In the genomic region with DNA sequence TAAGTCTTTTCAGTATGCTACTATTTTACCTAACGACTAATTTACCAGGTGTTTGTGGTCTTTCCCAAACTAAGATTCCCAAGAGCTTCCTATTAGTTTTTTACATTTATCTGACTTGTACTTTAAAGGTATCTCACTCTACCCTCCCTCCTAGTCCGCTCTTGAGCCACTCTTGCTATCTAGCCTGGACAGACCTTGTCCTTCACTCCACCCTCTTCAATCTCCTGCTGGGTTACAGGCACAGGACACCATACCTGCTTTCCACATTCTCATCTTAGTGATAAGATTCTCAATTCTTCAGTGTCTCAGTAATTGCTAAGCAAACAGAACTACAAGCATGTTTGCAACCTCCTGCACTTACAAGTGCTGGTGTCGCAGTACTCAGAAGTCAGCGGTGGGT, we compare ENCODE assay signal across 24 mouse cellular contexts. TPM values are rescaled to one million over a fixed set of nuclear protein-coding genes. Genes with fewer than 3 reads are reported as not detected.
"Had no signal": no experiment of that assay in that cellular context is flagged by ENCODE, and none has a peak within 500 bp of the region (broad histone marks: within the 10 kb centered on the region; RNA-seq: fewer than 3 reads in every experiment).

No protein-coding gene starts in this region.

- H3K9me3 ChIP-seq: megakaryocyte, embryonic 14.5 days; midbrain, embryonic 13.5 days; midbrain, embryonic 15.5 days; neural tube, embryonic 13.5 days; neural tube, embryonic 15.5 days had no signal

- H3K27me3 ChIP-seq: megakaryocyte, embryonic 14.5 days; midbrain, embryonic 13.5 days; midbrain, embryonic 15.5 days; neural tube, embryonic 13.5 days; neural tube, embryonic 15.5 days had no signal

- H3K27ac ChIP-seq: macrophage; midbrain, embryonic 13.5 days; midbrain, embryonic 15.5 days; neural tube, embryonic 13.5 days; neural tube, embryonic 15.5 days had no signal

- H3K9ac ChIP-seq: lung, embryonic 14.5 days; midbrain, embryonic 13.5 days; midbrain, embryonic 15.5 days; neural tube, embryonic 13.5 days; neural tube, embryonic 15.5 days had no signal

- DNase-seq: lung, adult 18-20 months; lung, embryonic 14.5 days; lung, postnatal 10 days; lung, postnatal 36 days; retina, postnatal 1 day; right cerebral cortex, adult 18-20 months; right cerebral cortex, postnatal 25 days; right cerebral cortex, postnatal 4 days; spleen, adult 18-20 months; thymus, adult 18-20 months; thymus, postnatal 14 days; thymus, postnatal 36 days had no signal

- ATAC-seq: midbrain, embryonic 13.5 days; midbrain, embryonic 15.5 days had no signal

- H3K4me3 ChIP-seq: megakaryocyte, embryonic 14.5 days; midbrain, embryonic 13.5 days; midbrain, embryonic 15.5 days; myocyte; neural tube, embryonic 13.5 days; neural tube, embryonic 15.5 days had no signal

- H3K4me1 ChIP-seq: neural tube, embryonic 13.5 days had no signal

- H3K4me2 ChIP-seq: lung, embryonic 14.5 days; midbrain, embryonic 11.5 days; midbrain, embryonic 13.5 days; midbrain, embryonic 15.5 days; neural tube, embryonic 13.5 days; neural tube, embryonic 15.5 days had no signal

RNA-seq across cellular contexts. Expression of gene Zbed6, which starts 57.5 kb away (rescaled TPM):
- polyA plus RNA-seq: lung, embryonic 14.5 days; lung, embryonic 16.5 days; midbrain, embryonic 11.5 days; midbrain, embryonic 13.5 days; midbrain, embryonic 15.5 days; neural tube, embryonic 11.5 days; neural tube, embryonic 13.5 days; neural tube, embryonic 15.5 days; stomach, embryonic 14.5 days; stomach, embryonic 16.5 days had no signal
